15 mouse cellular contexts compared by ENCODE assay signal in the genomic region with DNA sequence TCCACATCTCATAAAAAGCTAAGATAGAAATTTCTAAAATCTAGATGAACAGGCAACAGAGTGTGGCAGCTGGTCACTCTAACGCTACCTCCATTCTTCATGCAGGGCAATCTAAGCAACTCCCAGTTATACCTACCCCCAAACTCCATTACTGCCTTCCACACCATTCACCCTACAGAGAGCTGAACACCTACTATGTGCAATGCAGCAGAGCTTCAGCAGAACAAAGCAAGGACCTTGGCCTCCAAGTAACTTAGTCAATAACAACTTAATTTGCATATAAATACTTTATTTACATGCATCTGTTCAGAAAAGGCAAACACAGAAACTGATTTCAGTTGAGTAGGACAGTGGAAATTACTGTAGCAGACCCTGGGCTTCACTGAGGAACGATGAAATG. TPM values are rescaled to one million over a fixed set of nuclear protein-coding genes. Genes with fewer than 3 reads are reported as not detected.
DNase-seq lines count a peak whose midpoint lies in the region; ATAC-seq and TF ChIP-seq lines count a peak whose summit lies in the region.
"Had no signal": no experiment of that assay in that cellular context is flagged by ENCODE, and none has a peak within 500 bp of the region (broad histone marks: within the 10 kb centered on the region; RNA-seq: fewer than 3 reads in every experiment).

No protein-coding gene starts in this region.

- ATAC-seq in heart, embryonic 12.5 days (ENCODE audit: insufficient number of reproducible peaks, low FRiP score) = no peak
- no peak for ATAC-seq in heart, postnatal 0 days (ENCODE audit: insufficient read depth, low read depth)
- ATAC-seq: Patski had no signal

- H3K9ac ChIP-seq in heart, embryonic 12.5 days = no peak overlapping the region
- H3K9ac ChIP-seq in heart, postnatal 0 days (replicated peaks; ENCODE audit: low read depth, low read length) = no peak overlapping the region
- no peak overlapping the region for H3K9ac ChIP-seq in MEL (ENCODE audit: control insufficient read depth, low read depth, low read length, poor library complexity, severe bottlenecking)
- H3K9ac ChIP-seq: embryonic facial prominence, embryonic 13.5 days; embryonic facial prominence, embryonic 15.5 days; forebrain, embryonic 12.5 days had no signal

- H3K4me1 ChIP-seq in heart, embryonic 12.5 days (replicated peaks) = peaks cover 44% of the 10 kb centered on the region
- H3K4me1 ChIP-seq in heart, postnatal 0 days (ENCODE audit: control insufficient read depth, insufficient read depth) = peaks cover 11% of the 10 kb centered on the region
- peaks cover 0 to 2% of the 10 kb centered on the region in 2 experiments; a peak in 2 of 4 replicates for H3K4me1 ChIP-seq in MEL (ENCODE audit: control insufficient read depth in 1 of 2, insufficient read depth in 2 of 2, low read length in 2 of 2)
- H3K4me1 ChIP-seq: embryonic facial prominence, embryonic 13.5 days had no signal

- H3K27me3 ChIP-seq in heart, embryonic 12.5 days (replicated peaks) = no peaks in the 10 kb centered on the region
- no peaks in the 10 kb centered on the region for H3K27me3 ChIP-seq in heart, postnatal 0 days (ENCODE audit: control insufficient read depth, insufficient read depth, low read length)
- no peaks in the 10 kb centered on the region; a peak in 1 of 4 replicates for H3K27me3 ChIP-seq in MEL (ENCODE audit: control insufficient read depth in 1 of 2, insufficient read depth in 2 of 2, low read length in 2 of 2)
- H3K27me3 ChIP-seq: embryonic facial prominence, embryonic 13.5 days; embryonic facial prominence, embryonic 15.5 days; forebrain, embryonic 12.5 days; Patski had no signal

- no peak for DNase-seq in heart, postnatal 36 days
- DNase-seq in heart, postnatal 0 days (ENCODE audit: low spot score) = no peak
- DNase-seq in heart, adult 9 months (ENCODE audit: low spot score in 2 of 2) = no peak
- DNase-seq in MEL (ENCODE audit: low read depth, low spot score) = no peak
- DNase-seq in embryo, embryonic 9.5 days (ENCODE audit: extremely low spot score) = no peak
- DNase-seq: cerebellum, adult 11-12 months; cerebellum, adult 9-10 months had no signal

- intact Hi-C loops in heart, postnatal 36 days (cut with DNase I) = no loop called here

- no peak for TF ChIP-seq RAD21 in MEL (IDR thresholded peaks at IDR 0.05; ENCODE audit: low read depth, low read length)

- H3K4me2 ChIP-seq in heart, embryonic 12.5 days = no peak overlapping the region
- no peak overlapping the region for H3K4me2 ChIP-seq in heart, postnatal 0 days (ENCODE audit: low read depth, low read length)
- H3K4me2 ChIP-seq: embryonic facial prominence, embryonic 13.5 days; embryonic facial prominence, embryonic 15.5 days; forebrain, embryonic 12.5 days had no signal

- no peak overlapping the region for H3K4me3 ChIP-seq in heart, embryonic 12.5 days
- no peak overlapping the region for H3K4me3 ChIP-seq in heart, postnatal 0 days (ENCODE audit: low read depth, low read length)
- no peak overlapping the region for H3K4me3 ChIP-seq in MEL (ENCODE audit: control insufficient read depth in 1 of 2, insufficient read depth in 1 of 2, low read depth in 2 of 2, low read length in 2 of 2)
- H3K4me3 ChIP-seq: embryonic facial prominence, embryonic 13.5 days; embryonic facial prominence, embryonic 15.5 days; erythroblast, embryonic 14.5 days; forebrain, embryonic 10.5 days; forebrain, embryonic 12.5 days had no signal

- H3K27ac ChIP-seq in heart, embryonic 12.5 days (ENCODE audit: poor library complexity, severe bottlenecking) = peak overlapping the region; percentile 58
- H3K27ac ChIP-seq in heart, postnatal 0 days (ENCODE audit: low read depth) = peak overlapping the region; percentile 39; the same call in 1 of the 2 replicates
- no peak overlapping the region for H3K27ac ChIP-seq in MEL (ENCODE audit: control insufficient read depth, low read depth, low read length)
- H3K27ac ChIP-seq: embryonic facial prominence, embryonic 13.5 days; embryonic facial prominence, embryonic 15.5 days; forebrain, embryonic 10.5 days; forebrain, embryonic 12.5 days had no signal

- no peak for TF ChIP-seq EP300 in heart, postnatal 0 days (IDR thresholded peaks at IDR 0.05; ENCODE audit: low read depth)
- TF ChIP-seq EP300 in MEL (IDR thresholded peaks at IDR 0.05; ENCODE audit: low read depth in 1 of 2, low read length in 2 of 2) = no peak

- no peaks in the 10 kb centered on the region for H3K79me2 ChIP-seq in MEL (ENCODE audit: control insufficient read depth, insufficient read depth, low read length, poor library complexity)

- no peak for TF ChIP-seq POLR2A in MEL (IDR thresholded peaks at IDR 0.05; ENCODE audit: control insufficient read depth in 1 of 2, insufficient read depth in 1 of 2, low read depth in 1 of 2, low read length in 2 of 2, poor library complexity in 1 of 2)

- H3K9me3 ChIP-seq in heart, embryonic 12.5 days (replicated peaks) = no peaks in the 10 kb centered on the region
- no peaks in the 10 kb centered on the region for H3K9me3 ChIP-seq in heart, postnatal 0 days (replicated peaks; ENCODE audit: control insufficient read depth, low read length)
- no peaks in the 10 kb centered on the region for H3K9me3 ChIP-seq in MEL (replicated peaks; ENCODE audit: insufficient read depth, low read length)
- H3K9me3 ChIP-seq: embryonic facial prominence, embryonic 13.5 days; embryonic facial prominence, embryonic 15.5 days; forebrain, embryonic 10.5 days; forebrain, embryonic 12.5 days; G1E had no signal

- H3K36me3 ChIP-seq in heart, embryonic 12.5 days = no peaks in the 10 kb centered on the region
- H3K36me3 ChIP-seq in heart, postnatal 0 days (replicated peaks; ENCODE audit: control insufficient read depth, insufficient read depth, low read length) = no peaks in the 10 kb centered on the region
- H3K36me3 ChIP-seq in MEL (ENCODE audit: control insufficient read depth in 1 of 2, insufficient read depth in 2 of 2, low read length in 2 of 2) = peaks cover 0 to 9% of the 10 kb centered on the region in 2 experiments; a peak in 2 of 4 replicates
- H3K36me3 ChIP-seq: embryonic facial prominence, embryonic 13.5 days; embryonic facial prominence, embryonic 15.5 days; forebrain, embryonic 10.5 days; forebrain, embryonic 12.5 days; G1E had no signal

- WGBS in heart, embryonic 12.5 days = 93% methylated on average over 2 of the region's 2 CpGs
- 90% methylated on average over 2 of the region's 2 CpGs for WGBS in heart, postnatal 0 days

- TF ChIP-seq CTCF in heart, postnatal 0 days (IDR thresholded peaks at IDR 0.05; ENCODE audit: low read depth) = no peak
- TF ChIP-seq CTCF in MEL (IDR thresholded peaks at IDR 0.05 in 2 of 3, conservative IDR thresholded peaks at IDR 0.05 in 1 of 3; ENCODE audit: control insufficient read depth in 1 of 3, insufficient read depth in 1 of 3, low read depth in 2 of 3, low read length in 3 of 3, poor library complexity in 1 of 3, severe bottlenecking in 1 of 3) = no peak

TF ChIP-seq in MEL, 35 proteins besides CTCF, POLR2A, EP300 and RAD21:
- TF ChIP-seq ZKSCAN1 (IDR thresholded peaks at IDR 0.05; ENCODE audit: low read depth, low read length) (peak; percentile 57; the same call in 1 of the 2 replicates), KAT2A (conservative IDR thresholded peaks at IDR 0.05; ENCODE audit: low read depth, low read length) (no peak)

RNA-seq across cellular contexts. Expression of a gene that starts 44.7 kb away (rescaled TPM):
- 7.0 and 7.7 TPM in 2 replicates for polyA plus RNA-seq in heart, embryonic 12.5 days (2016; fragmentation: Nextera tagmentation; extraction: Ambion mirVana)
- 1 to 10 TPM; 3.6 to 7.4 TPM for total RNA-seq in heart, postnatal 36 days (2021)
- 1.6 and 20.0 TPM in 2 replicates for total RNA-seq in heart, postnatal 0 days (2014; rRNA removed; ENCODE audit: low replicate concordance)
- polyA plus RNA-seq in heart, postnatal 0 days (2015; fragmentation: Nextera tagmentation; extraction: Ambion mirVana) = 2.3 and 2.4 TPM in 2 replicates
- 1.1 and 1.4 TPM in 2 replicates for total RNA-seq in MEL (2012; rRNA removed)
- polyA plus RNA-seq in MEL (2012; ENCODE audit: insufficient read depth in 1 of 2, insufficient read length in 2 of 2, low read depth in 1 of 2, low replicate concordance in 2 of 2, missing spikeins in 1 of 2) = 1 to 10 TPM in 1 of 2 experiments, not detected in 1; 1.8 TPM
